Mouse (Mus musculus): ENCODE measurements around the gene Rwdd1. TPM values are rescaled to one million over a fixed set of nuclear protein-coding genes. Genes with fewer than 3 reads are reported as not detected.

The Rwdd1 gene
- polyA plus RNA-seq, 1 experiment: 19.3 TPM

DNA sequence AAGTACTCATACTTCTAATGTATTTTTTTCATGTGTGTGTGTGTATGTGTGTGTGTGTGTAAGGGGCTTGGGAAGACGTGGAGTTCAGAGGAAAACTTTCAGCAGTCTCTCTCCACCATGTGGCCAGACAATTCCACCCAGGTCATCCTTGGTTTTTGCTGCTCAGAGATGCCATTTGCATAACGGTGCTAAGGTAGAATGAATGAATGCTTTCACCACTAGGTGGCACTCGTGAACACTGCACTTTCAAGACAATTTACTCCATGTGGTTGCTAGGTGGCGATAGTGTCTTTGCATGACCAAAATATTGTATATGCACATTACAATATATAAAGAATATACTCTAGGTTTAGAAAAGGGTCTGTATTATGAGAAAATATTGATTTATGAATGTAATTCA, 32.7 kb downstream of the Rwdd1 start:
- H3K27ac ChIP-seq (ENCODE audit: insufficient read depth, low read length): no peak overlapping the region
- H3K4me1 ChIP-seq (ENCODE audit: control insufficient read depth, insufficient read depth, insufficient read length): no peaks in the 10 kb centered on the region
- TF ChIP-seq CTCF (IDR thresholded peaks at IDR 0.05; ENCODE audit: extremely low read depth, insufficient read depth, insufficient read length, insufficient replicate concordance) (peak; percentile 64; the same call in 1 of the 2 replicates), POLR2A (IDR thresholded peaks at IDR 0.05; ENCODE audit: low read depth, low read length) (no peak)
- WGBS: 8% methylated on average over 4 of the region's 4 CpGs
- peak; percentile 58 to 70 for DNase-seq (ENCODE audit: low read depth in 1 of 2, low spot score in 2 of 2)
- H3K4me3 ChIP-seq (ENCODE audit: extremely low read depth, insufficient read depth, insufficient read length): no peak overlapping the region
- H3K36me3 ChIP-seq (ENCODE audit: control insufficient read depth, insufficient read depth, low read length): peaks cover 2% of the 10 kb centered on the region; the same call in 1 of the 2 replicates
- H3K27me3 ChIP-seq (ENCODE audit: control insufficient read depth, insufficient read depth, low read length): no peaks in the 10 kb centered on the region

DNA sequence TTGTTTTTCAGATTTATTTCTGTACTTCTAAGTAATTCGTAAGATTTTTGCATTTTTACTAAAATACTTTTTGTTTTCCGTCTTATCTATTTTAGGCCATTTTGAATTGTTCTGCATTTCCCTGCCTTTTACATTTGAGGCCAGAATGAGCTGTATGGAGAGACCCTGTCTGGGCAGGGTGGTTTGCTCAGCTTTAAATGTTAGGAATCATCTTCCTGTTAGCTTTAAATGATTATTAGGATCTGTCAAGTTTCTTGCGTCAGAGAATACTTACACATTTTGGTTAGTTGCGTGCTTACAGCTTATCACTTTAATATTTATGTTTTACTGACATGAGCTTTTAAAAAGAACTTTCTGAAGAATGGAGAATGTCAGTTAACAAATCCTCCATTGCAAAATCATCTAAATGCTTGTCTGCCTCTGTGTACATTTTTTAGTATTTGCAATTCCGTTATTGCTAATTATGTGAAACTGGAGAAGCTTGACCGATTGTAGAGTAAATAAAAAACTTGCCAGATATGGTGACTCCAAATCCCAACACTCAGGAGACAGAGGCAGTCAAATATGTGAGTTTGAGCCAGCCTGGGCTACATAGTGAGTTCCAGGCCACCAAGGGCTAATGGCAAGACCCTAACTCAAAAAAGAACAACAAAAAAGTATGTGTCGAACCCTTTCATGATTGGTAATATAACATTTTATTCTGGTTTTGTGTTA, 44.5 kb downstream of the Rwdd1 start:
- 92% methylated on average over 7 of the region's 7 CpGs for WGBS
- no peaks in the 10 kb centered on the region for H3K27me3 ChIP-seq (ENCODE audit: control insufficient read depth, insufficient read depth, low read length)

DNA sequence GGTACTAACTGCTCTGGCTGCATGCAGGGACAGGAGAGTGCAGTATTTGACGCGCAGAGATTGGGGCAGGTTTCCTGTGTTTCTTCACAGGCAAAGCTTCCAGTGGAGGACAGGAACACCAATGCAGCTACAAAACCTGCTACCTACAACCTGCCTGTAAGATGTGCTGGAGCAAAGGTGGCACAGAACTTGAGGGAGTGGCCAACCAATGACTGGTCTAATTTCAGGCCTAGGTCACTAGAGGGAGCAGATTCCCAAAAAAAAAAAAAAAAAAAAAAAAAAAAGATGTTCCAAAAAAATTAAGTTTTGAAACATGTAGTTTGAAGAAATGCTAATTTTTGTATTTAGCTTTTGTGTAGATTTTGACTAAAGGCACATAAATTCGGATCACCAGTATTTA, 66.9 kb downstream of the Rwdd1 start:
- H3K4me1 ChIP-seq (ENCODE audit: control insufficient read depth, insufficient read depth, insufficient read length): no peaks in the 10 kb centered on the region
- WGBS: 89% methylated on average over 3 of the region's 3 CpGs
- H3K36me3 ChIP-seq (ENCODE audit: control insufficient read depth, insufficient read depth, low read length): peaks cover 2% of the 10 kb centered on the region; the same call in 1 of the 2 replicates
- TF ChIP-seq POLR2A (IDR thresholded peaks at IDR 0.05; ENCODE audit: low read depth, low read length) (no peak), CTCF (IDR thresholded peaks at IDR 0.05; ENCODE audit: extremely low read depth, insufficient read depth, insufficient read length, insufficient replicate concordance) (no peak)
- H3K27ac ChIP-seq (ENCODE audit: insufficient read depth, low read length): no peak overlapping the region
- no peak for DNase-seq (ENCODE audit: low read depth in 1 of 2, low spot score in 2 of 2)
- H3K27me3 ChIP-seq (ENCODE audit: control insufficient read depth, insufficient read depth, low read length): no peaks in the 10 kb centered on the region
- no peak overlapping the region for H3K4me3 ChIP-seq (ENCODE audit: extremely low read depth, insufficient read depth, insufficient read length)

More for the DNA sequence above, 44.5 kb downstream of the Rwdd1 start:
- no peak overlapping the region for H3K4me3 ChIP-seq (ENCODE audit: extremely low read depth, insufficient read depth, insufficient read length)
- H3K36me3 ChIP-seq (ENCODE audit: control insufficient read depth, insufficient read depth, low read length): no peaks in the 10 kb centered on the region
- TF ChIP-seq POLR2A (IDR thresholded peaks at IDR 0.05; ENCODE audit: low read depth, low read length): no peak
- no peak for TF ChIP-seq CTCF (IDR thresholded peaks at IDR 0.05; ENCODE audit: extremely low read depth, insufficient read depth, insufficient read length, insufficient replicate concordance)
- H3K4me1 ChIP-seq (ENCODE audit: control insufficient read depth, insufficient read depth, insufficient read length): no peaks in the 10 kb centered on the region
- no peak overlapping the region for H3K27ac ChIP-seq (ENCODE audit: insufficient read depth, low read length)
- no peak for DNase-seq (ENCODE audit: low read depth in 1 of 2, low spot score in 2 of 2)

DNA sequence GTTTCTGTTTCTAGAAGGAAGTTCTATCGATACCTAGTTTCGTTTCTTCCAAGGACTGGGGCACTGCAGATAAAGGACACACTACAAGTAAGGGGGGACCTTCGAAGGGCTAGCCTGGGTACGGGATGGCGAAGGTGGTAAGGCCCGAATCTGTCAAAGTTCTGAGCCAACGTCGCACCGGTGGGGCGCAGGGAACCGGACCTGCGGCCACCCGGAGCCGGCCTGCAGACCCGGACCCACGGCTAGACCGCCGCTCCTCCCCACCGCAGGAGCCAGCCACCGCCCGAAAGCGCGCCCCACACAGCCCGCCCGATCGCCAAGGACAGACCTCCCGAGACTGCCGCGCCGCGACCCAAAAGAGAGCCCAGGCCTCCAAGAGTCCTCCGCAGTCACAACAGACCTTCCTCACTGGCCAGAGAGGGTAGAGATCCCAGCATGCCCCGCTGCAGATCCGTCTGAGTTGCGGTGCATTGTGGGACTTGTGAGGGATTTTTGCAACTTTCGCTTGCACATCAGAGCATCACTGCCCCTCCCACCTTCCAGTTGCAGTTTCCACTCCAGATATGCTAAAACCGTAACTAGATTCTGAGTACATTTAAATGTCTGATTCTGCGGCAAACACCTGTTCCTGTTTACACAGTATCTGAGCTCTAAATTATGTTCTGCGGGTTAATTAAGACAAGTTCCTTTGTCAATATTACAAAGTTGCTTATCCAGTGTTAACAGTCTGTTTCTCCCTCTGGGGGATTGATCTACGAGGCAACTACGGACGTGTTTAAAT, 68.4 kb downstream of the Rwdd1 start, which contains the start of gene Zup1:
TSS of gene Zup1 (minus strand) at position 467 of the 781 bp plus-strand sequence.
- TF ChIP-seq CTCF (IDR thresholded peaks at IDR 0.05; ENCODE audit: extremely low read depth, insufficient read depth, insufficient read length, insufficient replicate concordance) (no peak), POLR2A (IDR thresholded peaks at IDR 0.05; ENCODE audit: low read depth, low read length) (peak; percentile 84)
- peak; percentile 84 to 90 for DNase-seq (ENCODE audit: low read depth in 1 of 2, low spot score in 2 of 2)
- Histone ChIP-seq H3K27me3 (ENCODE audit: control insufficient read depth, insufficient read depth, low read length) (no peaks in the 10 kb centered on the region), H3K36me3 (ENCODE audit: control insufficient read depth, insufficient read depth, low read length) (peaks cover 5% of the 10 kb centered on the region; the same call in 1 of the 2 replicates), H3K27ac (ENCODE audit: insufficient read depth, low read length) (peak within 1 kb of the TSS; percentile 98), H3K4me3 (ENCODE audit: extremely low read depth, insufficient read depth, insufficient read length) (peak within 1 kb of the TSS; percentile 97), H3K4me1 (ENCODE audit: control insufficient read depth, insufficient read depth, insufficient read length) (no peaks in the 10 kb centered on the region)
- under 1% methylated on average over 42 of the region's 42 CpGs for WGBS

Other genes starting within 250 kb of the Rwdd1 start
- gene Sult3a2, start 232.9 kb downstream of the Rwdd1 start, polyA plus RNA-seq (2012; rRNA removed): not detected in 2 replicates
- gene Sult3a1, start 161.9 kb downstream of the Rwdd1 start, polyA plus RNA-seq (2012; rRNA removed): not detected in 2 replicates
- gene Rsph4a, start 114.5 kb downstream of the Rwdd1 start, polyA plus RNA-seq (2012; rRNA removed): 0.02 TPM in 1 of 2 replicates, not detected in the other
- 7.0 and 9.4 TPM in 2 replicates for gene Zup1, start 68.4 kb downstream of the Rwdd1 start, polyA plus RNA-seq (2012; rRNA removed)
- gene Trappc3l, start 18.0 kb upstream of the Rwdd1 start, polyA plus RNA-seq (2012; rRNA removed): not detected in 2 replicates
- gene Calhm4, start 24.7 kb upstream of the Rwdd1 start, polyA plus RNA-seq (2012; rRNA removed): not detected in 2 replicates
- gene Calhm5, start 76.9 kb upstream of the Rwdd1 start, polyA plus RNA-seq (2012; rRNA removed): 0.19 and 0.27 TPM in 2 replicates
- 32.0 and 46.3 TPM in 2 replicates for gene Calhm6, start 108.4 kb upstream of the Rwdd1 start, polyA plus RNA-seq (2012; rRNA removed)
- 12.0 and 12.9 TPM in 2 replicates for gene Dse, start 188.1 kb upstream of the Rwdd1 start, polyA plus RNA-seq (2012; rRNA removed)

Measured in spleen, adult 2 months (tissue).